Mouse (Mus musculus) splenic B cell, adult 2 months (primary cell): ENCODE measurements around the gene Nemf.
A peak's percentile ranks its signal among the peaks of the same experiment; 100 is the strongest.
"Not testable (repeated sequence)": the region's sequence is repeated elsewhere in the genome, so short reads cannot be mapped to it uniquely, and the experiment has no call there.

Source experiments
- DNase-seq: peaks from one replicate; pipeline ENCODE4 v3.0.0-alpha.2; 2011; ENCODE audit warnings: low read depth, low spot score
- H3K27me3 ChIP-seq: 2 replicates; pipeline ENCODE4 v1.6.1; 2012; ENCODE audit warnings: mild to moderate bottlenecking, low read length, moderate library complexity, mixed read lengths; ENCODE audit not compliant: control insufficient read depth, poor library complexity, insufficient read depth, severe bottlenecking
- H3K36me3 ChIP-seq: 2 replicates; pipeline ENCODE4 v1.6.1; 2012; ENCODE audit warnings: mild to moderate bottlenecking, low read length, moderate library complexity, mixed read lengths; ENCODE audit not compliant: control insufficient read depth, poor library complexity, insufficient read depth, severe bottlenecking

Nemf gene

GRCm38 (mm10) chr12:69378558-69379454, 21.8 kb upstream of the Nemf start:
- Histone ChIP-seq H3K27me3 (no peaks in the 10 kb centered on the region), H3K36me3 (0 out of 2 replicates have a peak, but pooled peaks cover 3% of the 10 kb centered on the region)
- peak; percentile 51 for DNase-seq

- not testable (repeated sequence) for H3K27me3 ChIP-seq, DNase-seq
- H3K36me3 ChIP-seq: peaks cover 11% of the 10 kb centered on the region
Measured at GRCm38 (mm10) chr12:69377636-69378035, 20.7 kb upstream of the Nemf start.

DNA sequence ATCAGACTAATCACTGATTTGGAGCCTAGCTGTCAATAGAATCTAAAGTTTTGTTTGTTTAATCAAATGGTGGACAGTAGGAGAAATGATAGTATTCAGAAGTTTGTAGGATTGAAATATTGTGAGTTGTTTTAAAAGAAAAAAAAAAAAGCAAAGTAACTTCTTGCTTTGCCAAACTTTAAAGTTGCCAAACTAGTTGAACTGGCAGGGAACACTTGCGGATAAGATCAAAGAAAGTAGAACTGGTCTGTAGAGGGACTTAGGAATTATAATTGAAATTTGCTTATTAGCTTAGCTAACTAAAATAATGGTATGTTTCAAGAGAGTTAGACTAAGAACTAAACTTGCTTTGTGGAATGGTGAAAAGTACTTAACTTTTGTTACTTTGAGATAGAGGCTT, 20.2 kb upstream of the Nemf start:
- no peak for DNase-seq
- H3K36me3 ChIP-seq: peaks cover 13% of the 10 kb centered on the region

GRCm38 (mm10) chr12:69376132-69376531, 19.2 kb upstream of the Nemf start:
- no peaks in the 10 kb centered on the region for H3K27me3 ChIP-seq
- DNase-seq: no peak
- H3K36me3 ChIP-seq: peaks cover 13% of the 10 kb centered on the region

More for the DNA sequence above, 20.2 kb upstream of the Nemf start:
- H3K27me3 ChIP-seq: no peaks in the 10 kb centered on the region

DNA sequence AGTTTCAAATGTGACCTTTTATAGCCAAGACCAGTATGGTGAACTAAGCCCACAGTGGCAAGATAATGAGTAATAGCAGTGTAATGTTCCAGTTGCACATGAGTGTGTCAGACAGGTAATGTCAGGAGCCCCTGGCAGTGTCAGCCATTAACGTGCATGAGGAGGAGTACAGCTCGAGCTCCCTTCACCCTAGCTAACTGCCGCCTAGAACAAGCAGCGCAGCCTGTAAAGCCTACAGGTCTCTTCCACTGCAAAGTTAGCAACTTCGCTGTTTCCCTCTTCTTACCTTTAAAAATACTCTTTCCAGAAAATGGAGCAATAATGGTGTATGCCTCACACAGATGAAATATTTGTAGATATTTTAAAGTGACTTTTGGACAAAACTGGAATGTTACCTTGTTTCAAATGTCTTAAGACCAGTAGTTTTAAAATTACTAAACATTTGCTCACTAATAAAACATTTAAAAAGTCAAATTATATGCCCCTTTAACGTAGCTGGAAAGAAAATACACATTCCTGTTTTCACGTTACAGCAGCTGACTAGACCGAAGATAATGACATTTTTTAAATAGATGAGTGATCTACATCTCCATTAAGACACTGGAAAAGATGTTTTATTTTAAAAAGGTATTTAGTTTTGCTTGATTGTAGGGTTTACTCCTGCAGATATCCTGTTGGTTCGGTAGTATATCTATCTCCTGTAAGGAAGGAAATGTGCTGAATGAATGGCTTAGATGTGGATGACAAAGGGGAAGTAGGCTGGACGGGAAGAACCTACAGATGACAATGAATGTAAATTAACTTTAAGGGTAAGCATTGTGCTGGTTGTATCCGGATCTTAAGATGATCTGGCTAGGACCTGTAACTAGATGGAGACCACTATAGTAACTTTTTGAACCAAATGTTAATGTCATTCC, 17.1 kb upstream of the Nemf start:
- DNase-seq: peak; percentile 67
- H3K27me3 ChIP-seq: no peaks in the 10 kb centered on the region
- H3K36me3 ChIP-seq: peaks cover 13% of the 10 kb centered on the region

DNA sequence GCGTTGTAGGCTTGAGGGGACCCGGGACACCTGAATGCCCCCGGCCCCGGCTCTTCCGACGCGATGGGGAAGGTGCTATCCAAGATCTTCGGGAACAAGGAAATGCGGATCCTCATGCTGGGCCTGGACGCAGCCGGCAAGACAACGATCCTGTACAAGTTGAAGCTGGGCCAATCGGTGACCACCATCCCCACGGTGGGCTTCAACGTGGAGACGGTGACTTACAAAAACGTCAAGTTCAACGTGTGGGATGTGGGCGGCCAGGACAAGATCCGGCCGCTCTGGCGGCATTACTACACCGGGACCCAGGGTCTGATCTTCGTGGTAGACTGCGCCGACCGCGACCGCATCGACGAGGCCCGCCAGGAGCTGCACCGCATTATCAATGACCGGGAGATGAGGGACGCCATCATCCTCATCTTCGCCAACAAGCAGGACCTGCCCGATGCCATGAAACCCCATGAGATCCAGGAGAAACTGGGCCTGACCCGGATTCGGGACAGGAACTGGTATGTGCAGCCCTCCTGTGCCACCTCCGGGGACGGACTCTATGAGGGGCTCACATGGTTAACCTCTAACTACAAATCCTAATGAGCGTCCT, 15.9 kb upstream of the Nemf start:
- Histone ChIP-seq H3K27me3 (no peaks in the 10 kb centered on the region), H3K36me3 (peaks cover 13% of the 10 kb centered on the region)
- no peak for DNase-seq

GRCm38 (mm10) chr12:69371854-69372671, 15.1 kb upstream of the Nemf start, which contains the start of the genes Arf6 and Gm9887:
TSS of gene Arf6 (plus strand) at chr12:69372150.
TSS of gene Gm9887 (minus strand) at chr12:69372458.
- Histone ChIP-seq H3K36me3 (peaks cover 13% of the 10 kb centered on the region), H3K27me3 (no peaks in the 10 kb centered on the region)
- DNase-seq: peak; percentile 99

DNA sequence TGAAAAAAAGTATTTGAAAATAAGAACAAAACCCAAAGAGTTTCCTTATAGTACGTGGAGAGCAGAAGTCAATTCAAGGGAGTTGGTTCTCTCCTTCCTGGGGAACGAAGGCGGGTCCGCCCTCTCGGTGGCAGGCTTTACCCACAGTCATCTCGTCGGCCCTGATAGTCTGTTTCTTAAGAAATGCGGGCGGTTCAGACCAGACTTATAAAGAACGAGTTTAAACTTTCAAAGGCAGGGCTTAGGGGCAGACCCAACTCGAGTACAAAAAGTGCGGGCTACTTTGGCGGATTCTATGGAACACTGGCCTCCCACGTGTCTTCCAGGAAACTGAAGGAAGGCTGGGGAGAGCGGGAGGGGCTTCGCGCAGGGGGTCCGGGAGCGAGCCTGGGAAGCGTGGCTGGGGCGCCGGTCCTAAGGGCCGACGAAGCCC, 14.5 kb upstream of the Nemf start:
- DNase-seq: peak; percentile 87
- Histone ChIP-seq H3K36me3 (peaks cover 13% of the 10 kb centered on the region), H3K27me3 (no peaks in the 10 kb centered on the region)

DNA sequence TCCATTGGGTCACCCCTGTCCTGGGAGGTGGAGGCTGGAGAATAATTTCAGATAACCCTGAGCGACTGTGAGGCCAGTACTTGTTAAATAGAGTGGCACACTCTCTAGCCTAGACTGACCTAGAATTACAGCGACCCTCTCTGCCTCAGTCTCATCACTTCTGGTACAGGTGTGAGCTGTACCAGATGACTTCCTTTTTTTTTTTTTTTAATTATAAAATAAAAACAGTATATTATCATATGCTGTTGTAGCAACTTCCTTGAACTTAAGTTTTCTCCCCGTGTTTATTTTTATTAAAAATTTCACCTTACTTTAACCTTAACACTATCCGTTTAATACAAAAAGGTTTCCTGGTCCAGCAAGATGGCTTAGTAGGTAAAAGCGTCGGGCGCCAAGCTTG, 14.0 kb upstream of the Nemf start:
- DNase-seq: no peak
- no peaks in the 10 kb centered on the region for H3K27me3 ChIP-seq
- H3K36me3 ChIP-seq: peaks cover 13% of the 10 kb centered on the region

- no peak for DNase-seq
- no peaks in the 10 kb centered on the region for H3K27me3 ChIP-seq
- H3K36me3 ChIP-seq: peaks cover under 1% of the 10 kb centered on the region; the same call in 1 of the 2 replicates
Measured at GRCm38 (mm10) chr12:69367557-69367956, 10.6 kb upstream of the Nemf start.

GRCm38 (mm10) chr12:69366424-69366823, 9.5 kb upstream of the Nemf start:
- Histone ChIP-seq H3K27me3 (no peaks in the 10 kb centered on the region), H3K36me3 (no peaks in the 10 kb centered on the region)
- peak; percentile 62 for DNase-seq

DNA sequence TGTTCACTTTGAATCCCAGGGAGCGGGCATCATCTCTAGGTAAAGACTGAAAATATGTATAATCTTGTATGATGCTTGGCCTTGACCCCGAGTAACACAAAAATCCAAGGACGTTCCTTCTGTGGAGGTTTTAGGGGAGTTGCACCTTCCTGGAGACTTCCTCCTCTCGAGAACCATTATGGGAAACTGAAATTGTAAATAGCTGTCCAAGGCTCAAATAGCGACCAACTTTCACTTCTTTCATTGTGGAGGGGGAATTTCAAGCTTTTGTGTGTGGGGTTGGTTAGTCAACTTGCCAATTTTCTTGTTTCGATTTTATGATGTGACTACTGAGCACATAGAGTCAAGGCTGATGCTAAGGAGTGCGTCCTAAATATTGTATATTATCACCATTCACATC, 8.8 kb upstream of the Nemf start:
- DNase-seq: no peak
- H3K27me3 ChIP-seq: no peaks in the 10 kb centered on the region
- no peaks in the 10 kb centered on the region for H3K36me3 ChIP-seq

GRCm38 (mm10) chr12:69363899-69364762, 7.2 kb upstream of the Nemf start:
- peak; percentile 71 for DNase-seq
- no peaks in the 10 kb centered on the region for H3K36me3 ChIP-seq
- H3K27me3 ChIP-seq: no peaks in the 10 kb centered on the region
